Mouse (Mus musculus): Measurements from ENCODE around the gene 1110032F04Rik.
"Not testable (repeated sequence)": the region's sequence is repeated elsewhere in the genome, so short reads cannot be mapped to it uniquely, and the experiment has no call there.

1110032F04Rik gene

GRCm38 (mm10) chr3:68869211-68869690 is at the start of gene 1110032F04Rik:
Gene 1110032F04Rik, plus strand, starts transcription at chr3:68869586.
- in situ Hi-C loops (cut with MboI; ENCODE audit: low sequenced_read_pairs) = no loop called here

- in situ Hi-C loops (cut with MboI; ENCODE audit: low sequenced_read_pairs) = no loop called here
These were observed 48.0 kb upstream of the 1110032F04Rik start for GRCm38 (mm10) chr3:68821406-68821805.

- in situ Hi-C loops (cut with MboI; ENCODE audit: low sequenced_read_pairs) = no loop called here
These were observed 47.5 kb upstream of the 1110032F04Rik start for GRCm38 (mm10) chr3:68821926-68822341.

- in situ Hi-C loops (cut with MboI; ENCODE audit: low sequenced_read_pairs) = no loop called here
These were observed 45.3 kb upstream of the 1110032F04Rik start for GRCm38 (mm10) chr3:68823876-68824764.

GRCm38 (mm10) chr3:68824765-68825090 is 44.7 kb upstream of the 1110032F04Rik start:
- in situ Hi-C loops (cut with MboI; ENCODE audit: low sequenced_read_pairs) = no loop called here

- in situ Hi-C loops (cut with MboI; ENCODE audit: low sequenced_read_pairs) = no loop called here
These were observed 44.2 kb upstream of the 1110032F04Rik start for GRCm38 (mm10) chr3:68825151-68825550.

GRCm38 (mm10) chr3:68827671-68828070 is 41.7 kb upstream of the 1110032F04Rik start:
- in situ Hi-C loops (cut with MboI; ENCODE audit: low sequenced_read_pairs) = no loop called here

- in situ Hi-C loops (cut with MboI; ENCODE audit: low sequenced_read_pairs) = no loop called here
These were observed 39.4 kb upstream of the 1110032F04Rik start for GRCm38 (mm10) chr3:68829944-68830343.

- in situ Hi-C loops (cut with MboI; ENCODE audit: low sequenced_read_pairs) = no loop called here
These were observed 32.4 kb upstream of the 1110032F04Rik start for GRCm38 (mm10) chr3:68836857-68837499.

GRCm38 (mm10) chr3:68840206-68840605 is 29.2 kb upstream of the 1110032F04Rik start:
- in situ Hi-C loops (cut with MboI; ENCODE audit: low sequenced_read_pairs) = no loop called here

- in situ Hi-C loops (cut with MboI; ENCODE audit: low sequenced_read_pairs) = no loop called here
These were observed 25.4 kb upstream of the 1110032F04Rik start for GRCm38 (mm10) chr3:68844025-68844424.

GRCm38 (mm10) chr3:68848323-68848722 is 21.1 kb upstream of the 1110032F04Rik start:
- in situ Hi-C loops (cut with MboI; ENCODE audit: low sequenced_read_pairs) = no loop called here

- in situ Hi-C loops (cut with MboI; ENCODE audit: low sequenced_read_pairs) = no loop called here
These were observed 17.0 kb upstream of the 1110032F04Rik start for GRCm38 (mm10) chr3:68852414-68852813.

GRCm38 (mm10) chr3:68869691-68870567 is 543 bp downstream of the 1110032F04Rik start:
- in situ Hi-C loops (cut with MboI; ENCODE audit: low sequenced_read_pairs) = no loop called here

GRCm38 (mm10) chr3:68870568-68870950 is 1.2 kb downstream of the 1110032F04Rik start:
- in situ Hi-C loops (cut with MboI; ENCODE audit: low sequenced_read_pairs) = no loop called here

GRCm38 (mm10) chr3:68874079-68874478 is 4.7 kb downstream of the 1110032F04Rik start:
- in situ Hi-C loops (cut with MboI; ENCODE audit: low sequenced_read_pairs) = no loop called here

- in situ Hi-C loops (cut with MboI; ENCODE audit: low sequenced_read_pairs) = no loop called here
These were observed 17.5 kb downstream of the 1110032F04Rik start for GRCm38 (mm10) chr3:68886845-68887244.

- in situ Hi-C loops (cut with MboI; ENCODE audit: low sequenced_read_pairs) = no loop called here
These were observed 26.0 kb downstream of the 1110032F04Rik start for GRCm38 (mm10) chr3:68895426-68895825.

- in situ Hi-C loops (cut with MboI; ENCODE audit: low sequenced_read_pairs) = no loop called here
These were observed 27.8 kb downstream of the 1110032F04Rik start for GRCm38 (mm10) chr3:68897154-68897553.

GRCm38 (mm10) chr3:68902636-68903035 is 33.2 kb downstream of the 1110032F04Rik start:
- in situ Hi-C loops (cut with MboI; ENCODE audit: low sequenced_read_pairs) = not testable (repeated sequence)

Measured in CH12F3 (cell line).